Mouse (Mus musculus) liver, adult (tissue): ENCODE results near the gene Agpat4.

Source experiments
- GATA4 ChIP-seq: IDR thresholded peaks from 2 replicates; pipeline ENCODE4 v1.6.1; 2014; ENCODE audit warnings: mild to moderate bottlenecking, low read length; ENCODE audit not compliant: insufficient replicate concordance

Gene Agpat4

GRCm38 (mm10) chr17:12115086-12115485 lies 3.4 kb upstream of the Agpat4 start:
- TF ChIP-seq GATA4: no peak

- TF ChIP-seq GATA4: no peak
These were observed 373 bp upstream of the Agpat4 start for GRCm38 (mm10) chr17:12118131-12118530.

- no peak for TF ChIP-seq GATA4
These were observed 580 bp downstream of the Agpat4 start for GRCm38 (mm10) chr17:12118926-12119641.

GRCm38 (mm10) chr17:12119675-12120074 lies 1.2 kb downstream of the Agpat4 start:
- TF ChIP-seq GATA4: no peak

GRCm38 (mm10) chr17:12120268-12120667 lies 1.8 kb downstream of the Agpat4 start:
- no peak for TF ChIP-seq GATA4

- no peak for TF ChIP-seq GATA4
These were observed 2.8 kb downstream of the Agpat4 start for GRCm38 (mm10) chr17:12121226-12121794.

- no peak for TF ChIP-seq GATA4
These were observed 4.7 kb downstream of the Agpat4 start for GRCm38 (mm10) chr17:12123168-12123567.

- TF ChIP-seq GATA4: no peak
These were observed 8.6 kb downstream of the Agpat4 start for GRCm38 (mm10) chr17:12127056-12127455.

- TF ChIP-seq GATA4: no peak
These were observed 10.5 kb downstream of the Agpat4 start for GRCm38 (mm10) chr17:12128976-12129375.

- TF ChIP-seq GATA4: no peak
These were observed 12.7 kb downstream of the Agpat4 start for GRCm38 (mm10) chr17:12131171-12131570.

- no peak for TF ChIP-seq GATA4
These were observed 13.1 kb downstream of the Agpat4 start for GRCm38 (mm10) chr17:12131581-12131980.

- TF ChIP-seq GATA4: no peak
These were observed 14.4 kb downstream of the Agpat4 start for GRCm38 (mm10) chr17:12132904-12133303.

- no peak for TF ChIP-seq GATA4
These were observed 15.5 kb downstream of the Agpat4 start for GRCm38 (mm10) chr17:12133985-12134384.

- no peak for TF ChIP-seq GATA4
These were observed 16.6 kb downstream of the Agpat4 start for GRCm38 (mm10) chr17:12134975-12135633.

GRCm38 (mm10) chr17:12138355-12138754 lies 19.9 kb downstream of the Agpat4 start:
- TF ChIP-seq GATA4: no peak

- no peak for TF ChIP-seq GATA4
These were observed 25.5 kb downstream of the Agpat4 start for GRCm38 (mm10) chr17:12143948-12144364.
